Mouse (Mus musculus) bone marrow macrophage, adult 2 months (primary cell): Measurements from ENCODE around the gene Usp47.

Experiments
- CTCF ChIP-seq: IDR thresholded peaks from 2 replicates; pipeline ENCODE4 v1.5.1; 2012; ENCODE audit warnings: low read depth, mild to moderate bottlenecking, low read length, moderate library complexity
- POLR2A ChIP-seq: IDR thresholded peaks from 2 replicates; pipeline ENCODE4 v1.6.1; 2012; ENCODE audit warnings: mild to moderate bottlenecking, low read depth, low read length, borderline replicate concordance

- TF ChIP-seq CTCF (no peak), POLR2A (no peak)
These were observed 25.9 kb upstream of the Usp47 start for GRCm38 (mm10) chr7:111997441-111997840.
